Mouse (Mus musculus) ES-E14 (cell line): ENCODE measurements at regions not wholly inside any gene's neighbourhood (a gene's known extent, or its start where the extent isn't known, plus 50 kb on each side); places are given as distances from the start of the nearest gene placed in this dataset.

ENCODE experiments used
- DNase-seq: peaks from one replicate; pipeline ENCODE4 v3.0.0-alpha.2; 2013; ENCODE audit warnings: low read depth, low spot score
- H3K27ac ChIP-seq: 2 replicates; pipeline ENCODE4 v1.5.1; 2012; ENCODE audit warnings: low read depth, mild to moderate bottlenecking, low read length, moderate library complexity, mixed read lengths; ENCODE audit not compliant: poor library complexity, insufficient read depth, severe bottlenecking
- H3K36me3 ChIP-seq: 2 replicates; pipeline ENCODE4 v1.6.1; 2012; ENCODE audit warnings: mild to moderate bottlenecking, low read length, moderate library complexity, mixed read lengths; ENCODE audit not compliant: control insufficient read depth, poor library complexity, insufficient read depth, severe bottlenecking
- H3K4me1 ChIP-seq, 2 experiments: fragments of 150-350 bp in 1 of 2; sonication (generic) in 1 of 2; 2 replicates each; pipeline ENCODE4 v1.6.1; 2012; ENCODE audit warnings: low read length in 2 of 2, mild to moderate bottlenecking in 1 of 2, mixed read lengths in 1 of 2; ENCODE audit not compliant: control insufficient read depth in 2 of 2, insufficient read depth in 2 of 2, poor library complexity in 1 of 2
- H3K4me3 ChIP-seq, 2 experiments: fragments of 150-350 bp in 1 of 2; sonication (generic) in 1 of 2; 2 replicates each; pipeline ENCODE4 v1.5.1; 2012; ENCODE audit warnings: low read length in 2 of 2, low read depth in 1 of 2, mild to moderate bottlenecking in 1 of 2, mixed read lengths in 1 of 2; ENCODE audit not compliant: insufficient read depth in 1 of 2, poor library complexity in 1 of 2, severe bottlenecking in 1 of 2
- H3K9ac ChIP-seq: 2 replicates; pipeline ENCODE4 v1.6.1; 2012; ENCODE audit warnings: low read depth, mild to moderate bottlenecking, low read length, mixed read lengths; ENCODE audit not compliant: poor library complexity, insufficient read depth, severe bottlenecking
- H3K9me3 ChIP-seq: fragments of 150-350 bp; sonication (generic); 2 replicates; pipeline ENCODE4 v1.6.1; 2012; ENCODE audit warnings: low read depth, mild to moderate bottlenecking, low read length; ENCODE audit not compliant: control insufficient read depth, insufficient read depth
- CHD2 ChIP-seq: IDR thresholded peaks from 2 replicates; pipeline ENCODE4 v1.6.1; 2014; ENCODE audit warnings: mild to moderate bottlenecking, low read depth, low read length, inconsistent platforms
- HCFC1 ChIP-seq: IDR thresholded peaks from 2 replicates; pipeline ENCODE4 v1.6.1; 2012; ENCODE audit warnings: low read length, inconsistent platforms, borderline replicate concordance; ENCODE audit not compliant: insufficient read depth
- MAFK ChIP-seq: IDR thresholded peaks from 2 replicates; pipeline ENCODE4 v1.6.1; 2014; ENCODE audit warnings: mild to moderate bottlenecking, low read depth, low read length, inconsistent platforms; ENCODE audit not compliant: insufficient read depth
- ZC3H11A ChIP-seq: IDR thresholded peaks from 2 replicates; pipeline ENCODE4 v1.6.1; 2012; ENCODE audit warnings: low read depth, mild to moderate bottlenecking, inconsistent platforms, low read length, borderline replicate concordance
- ZNF384 ChIP-seq: IDR thresholded peaks from 2 replicates; pipeline ENCODE4 v1.6.1; 2012; ENCODE audit warnings: low read depth, low read length, inconsistent platforms
- in situ Hi-C, 2 experiments: fragments of 600-800 bp; cut with MboI; formaldehyde crosslinking; loops; one replicate each; pipeline ENCODE4 v1.15.1; 2025; ENCODE audit warnings: low sequenced_read_pairs in 2 of 2, inconsistent platforms in 1 of 2; ENCODE audit not compliant: unreplicated experiment in 2 of 2

- in situ Hi-C loops = no loop called here
- no peak for TF ChIP-seq CHD2
- no peak for TF ChIP-seq MAFK
- no peak for TF ChIP-seq HCFC1
- TF ChIP-seq ZNF384 = no peak
- TF ChIP-seq ZC3H11A = no peak
- Histone ChIP-seq H3K36me3 (no peaks in the 10 kb centered on the region), H3K4me3 (no peak overlapping the region), H3K9ac (no peak overlapping the region), H3K27ac (no peak overlapping the region), H3K4me1 (no peaks in the 10 kb centered on the region), H3K9me3 (no peaks in the 10 kb centered on the region)
- DNase-seq = no peak
These were observed 68.9 kb upstream of the Vldlr start for GRCm38 (mm10) chr19:27147404-27147803.

- Histone ChIP-seq H3K9ac (no peak overlapping the region), H3K4me3 (no peak overlapping the region), H3K4me1 (no peaks in the 10 kb centered on the region), H3K36me3 (no peaks in the 10 kb centered on the region), H3K27ac (no peak overlapping the region), H3K9me3 (no peaks in the 10 kb centered on the region)
- DNase-seq = no peak
- in situ Hi-C loops = no loop called here
- TF ChIP-seq CHD2 (no peak), MAFK (no peak), HCFC1 (no peak), ZC3H11A (no peak), ZNF384 (no peak)
These were observed 68.0 kb upstream of the Vldlr start for GRCm38 (mm10) chr19:27148330-27148729.

DNA sequence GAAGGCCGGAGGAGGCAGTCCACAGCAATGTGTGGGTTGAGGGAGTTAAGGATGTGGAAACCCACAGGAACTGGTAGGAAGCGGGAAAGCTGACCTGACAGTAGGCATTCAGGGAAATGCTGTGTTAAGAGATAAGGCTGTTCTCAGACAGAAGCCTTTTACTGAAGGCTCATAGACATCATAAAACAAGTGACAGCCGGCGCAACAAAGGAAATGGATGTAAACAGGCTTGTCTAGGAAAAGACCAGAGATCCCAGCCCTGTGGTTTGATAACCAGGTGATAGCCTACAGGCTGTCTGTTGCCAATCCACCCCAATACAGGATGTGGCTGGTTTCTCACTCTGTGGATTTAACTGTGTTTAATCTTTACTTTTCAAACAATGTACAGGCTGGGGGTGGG lies 66.7 kb upstream of the Vldlr start:
- no peak for TF ChIP-seq ZNF384
- TF ChIP-seq HCFC1 = no peak
- TF ChIP-seq CHD2 = no peak
- no peaks in the 10 kb centered on the region for H3K4me1 ChIP-seq
- no peaks in the 10 kb centered on the region for H3K9me3 ChIP-seq
- no peak overlapping the region for H3K9ac ChIP-seq
- no peak for DNase-seq
- H3K4me3 ChIP-seq = no peak overlapping the region
- no peak overlapping the region for H3K27ac ChIP-seq
- in situ Hi-C loops = no loop called here
- no peaks in the 10 kb centered on the region for H3K36me3 ChIP-seq

DNA sequence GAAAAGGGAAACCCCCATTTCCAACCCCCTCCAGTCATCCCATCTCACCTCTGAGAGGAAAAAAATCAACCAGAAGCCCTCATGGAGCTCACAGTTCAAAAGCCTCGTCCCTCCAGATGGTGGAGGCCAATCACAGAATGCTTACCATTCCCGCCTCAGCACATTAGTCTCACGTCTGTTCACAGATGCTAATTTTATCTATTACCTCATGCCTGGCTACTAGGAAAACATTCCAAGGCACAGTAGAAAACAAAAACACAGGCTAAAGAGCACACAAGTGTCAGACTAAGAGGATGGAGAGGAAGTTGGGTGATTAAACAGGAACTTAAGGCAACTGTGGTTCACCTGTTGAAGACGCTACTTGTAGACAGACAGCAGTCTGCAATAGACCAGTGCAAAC lies 54.4 kb upstream of the Vldlr start:
- DNase-seq = no peak
- in situ Hi-C loops = no loop called here
- no peak for TF ChIP-seq MAFK
- TF ChIP-seq ZNF384 = no peak
- TF ChIP-seq HCFC1 = no peak
- TF ChIP-seq CHD2 = no peak
- TF ChIP-seq ZC3H11A = no peak
- Histone ChIP-seq H3K36me3 (no peaks in the 10 kb centered on the region), H3K27ac (no peak overlapping the region), H3K9ac (no peak overlapping the region), H3K4me3 (no peak overlapping the region), H3K4me1 (no peaks in the 10 kb centered on the region), H3K9me3 (no peaks in the 10 kb centered on the region)
